Mouse (Mus musculus): ENCODE measurements around the gene Kremen2.
"Not testable (repeated sequence)": the region's sequence is repeated elsewhere in the genome, so short reads cannot be mapped to it uniquely, and the experiment has no call there.

The Kremen2 gene

GRCm38 (mm10) chr17:23745301-23746251, at the start of gene Kremen2:
Kremen2 (minus strand) TSS chr17:23745833.
- peak; percentile 58 for DNase-seq (ENCODE audit: low read depth)

GRCm38 (mm10) chr17:23795323-23795722, 49.7 kb upstream of the Kremen2 start:
- DNase-seq (ENCODE audit: low read depth), result no peak

GRCm38 (mm10) chr17:23791079-23791357, 45.4 kb upstream of the Kremen2 start:
- DNase-seq (ENCODE audit: low read depth), result peak; percentile 57

GRCm38 (mm10) chr17:23790269-23791078, 44.8 kb upstream of the Kremen2 start, which contains the start of gene Srrm2:
Srrm2 (plus strand) TSS chr17:23790532.
- peak; percentile 69 for DNase-seq (ENCODE audit: low read depth)

GRCm38 (mm10) chr17:23789749-23790268, 44.2 kb upstream of the Kremen2 start:
- DNase-seq (ENCODE audit: low read depth), result no peak

GRCm38 (mm10) chr17:23788973-23789372, 43.3 kb upstream of the Kremen2 start:
- no peak for DNase-seq (ENCODE audit: low read depth)

- DNase-seq (ENCODE audit: low read depth), result no peak
Observed at GRCm38 (mm10) chr17:23786510-23786931, 40.9 kb upstream of the Kremen2 start.

- peak; percentile 91 for DNase-seq (ENCODE audit: low read depth)
Observed at GRCm38 (mm10) chr17:23785561-23786471, 40.2 kb upstream of the Kremen2 start, which contains the start of gene Flywch2. Flywch2 (minus strand) TSS chr17:23786081.

- no peak for DNase-seq (ENCODE audit: low read depth)
Observed at GRCm38 (mm10) chr17:23783352-23783751, 37.7 kb upstream of the Kremen2 start.

GRCm38 (mm10) chr17:23778447-23778846, 32.8 kb upstream of the Kremen2 start:
- DNase-seq (ENCODE audit: low read depth), result no peak

- DNase-seq (ENCODE audit: low read depth), result no peak
Observed at GRCm38 (mm10) chr17:23777141-23777540, 31.5 kb upstream of the Kremen2 start.

GRCm38 (mm10) chr17:23776216-23776615, 30.6 kb upstream of the Kremen2 start:
- DNase-seq (ENCODE audit: low read depth), result no peak

GRCm38 (mm10) chr17:23774090-23774489, 28.5 kb upstream of the Kremen2 start:
- peak; percentile 92 for DNase-seq (ENCODE audit: low read depth)

GRCm38 (mm10) chr17:23773676-23774075, 28.0 kb upstream of the Kremen2 start:
- no peak for DNase-seq (ENCODE audit: low read depth)

- DNase-seq (ENCODE audit: low read depth), result not testable (repeated sequence)
Observed at GRCm38 (mm10) chr17:23772219-23772556, 26.6 kb upstream of the Kremen2 start.

GRCm38 (mm10) chr17:23771284-23772218, 25.9 kb upstream of the Kremen2 start, which contains the start of gene Flywch1:
Flywch1 (minus strand) TSS chr17:23771602.
- DNase-seq (ENCODE audit: low read depth), result peak; percentile 99

GRCm38 (mm10) chr17:23770896-23771283, 25.3 kb upstream of the Kremen2 start:
- peak; percentile 59 for DNase-seq (ENCODE audit: low read depth)

- no peak for DNase-seq (ENCODE audit: low read depth)
Observed at GRCm38 (mm10) chr17:23770493-23770892, 24.9 kb upstream of the Kremen2 start.

GRCm38 (mm10) chr17:23762976-23763375, 17.3 kb upstream of the Kremen2 start:
- no peak for DNase-seq (ENCODE audit: low read depth)

GRCm38 (mm10) chr17:23761155-23761554, 15.5 kb upstream of the Kremen2 start:
- DNase-seq (ENCODE audit: low read depth), result no peak

Measured in induced T-regulatory cell, adult 2 months (primary cell).